Mouse (Mus musculus) intestine, embryonic 15.5 days (tissue): ENCODE results near the gene Tbx2. TPM values are rescaled to one million over a fixed set of nuclear protein-coding genes. Genes with fewer than 3 reads are reported as not detected.

Experiments used
- polyA plus RNA-seq: library from polyadenylated mRNA; unstranded; fragments of >200 nt; fragmentation: Nextera tagmentation; extraction: Ambion mirVana; gene quantifications from 2 replicates; pipeline ENCODE4 v1.2.1, GENCODE M21; 2015

Gene Tbx2
- polyA plus RNA-seq, 1 experiment from 2014 or later: 5.6 TPM

Other genes starting within 250 kb of the Tbx2 start
- not detected in 2 replicates for gene Gm11444, start 17.8 kb downstream of the Tbx2 start, polyA plus RNA-seq
- 0.16 TPM in 1 of 2 replicates, not detected in the other for gene Tbx4, start 53.9 kb downstream of the Tbx2 start, polyA plus RNA-seq